Comparison of ENCODE assay signal across 11 mouse cellular contexts in genomic region chr6:100387042-100387441, GRCm38 (mm10).
DNase-seq lines count a peak whose midpoint lies in the region; ATAC-seq lines count a peak whose summit lies in the region.
"Had no signal": no experiment of that assay in that cellular context is flagged by ENCODE, and none has a peak within 500 bp of the region (broad histone marks: within the 10 kb centered on the region; RNA-seq: fewer than 3 reads in every experiment).

No protein-coding gene starts in this region.

- no peaks in the 10 kb centered on the region; the same call in 1 of the 2 replicates for H3K9me3 ChIP-seq in kidney, embryonic 14.5 days (ENCODE audit: control insufficient read depth, low read length)
- no peaks in the 10 kb centered on the region for H3K9me3 ChIP-seq in embryonic facial prominence, embryonic 11.5 days (replicated peaks; ENCODE audit: control insufficient read depth, low read length)

- no peak overlapping the region for H3K27ac ChIP-seq in kidney, embryonic 14.5 days (ENCODE audit: low read depth, low read length)
- no peak overlapping the region for H3K27ac ChIP-seq in embryonic facial prominence, embryonic 11.5 days (replicated peaks; ENCODE audit: low read depth, low read length)

- H3K4me1 ChIP-seq in kidney, embryonic 14.5 days (ENCODE audit: control insufficient read depth, insufficient read depth, low read length): peaks cover 11% of the 10 kb centered on the region
- H3K4me1 ChIP-seq in embryonic facial prominence, embryonic 11.5 days (ENCODE audit: control insufficient read depth, insufficient read depth, low read length): no peaks in the 10 kb centered on the region

- no peak overlapping the region for H3K9ac ChIP-seq in kidney, embryonic 14.5 days (ENCODE audit: low read depth, low read length)
- no peak overlapping the region for H3K9ac ChIP-seq in embryonic facial prominence, embryonic 11.5 days (replicated peaks; ENCODE audit: low read length)

- H3K27me3 ChIP-seq in kidney, embryonic 14.5 days (ENCODE audit: control insufficient read depth, insufficient read depth, low read length): no peaks in the 10 kb centered on the region
- no peaks in the 10 kb centered on the region for H3K27me3 ChIP-seq in embryonic facial prominence, embryonic 11.5 days (ENCODE audit: control insufficient read depth, insufficient read depth, low read length)

- no peaks in the 10 kb centered on the region for H3K36me3 ChIP-seq in kidney, embryonic 14.5 days (ENCODE audit: control insufficient read depth, insufficient read depth, low read length)
- H3K36me3 ChIP-seq in embryonic facial prominence, embryonic 11.5 days (replicated peaks; ENCODE audit: control insufficient read depth, insufficient read depth, low read depth, low read length): no peaks in the 10 kb centered on the region

- no peak for DNase-seq in kidney, adult 9 months
- DNase-seq in MN1 (ENCODE audit: low spot score): peak; percentile 17
- DNase-seq in embryonic facial prominence, embryonic 11.5 days (ENCODE audit: low spot score): peak; percentile 47
- DNase-seq in mesoderm, embryonic 11.5 days (ENCODE audit: low read depth, low spot score): peak; percentile 54
- DNase-seq in adrenal gland, postnatal 14 days: no peak
- DNase-seq: cerebellum, adult 11 months; heart, adult 18-20 months had no signal

- 2% methylated on average over 5 of the region's 5 CpGs for WGBS in kidney, embryonic 14.5 days
- WGBS in embryonic facial prominence, embryonic 11.5 days: 22% methylated on average over 5 of the region's 5 CpGs

- no peak overlapping the region for H3K4me3 ChIP-seq in kidney, embryonic 14.5 days (ENCODE audit: low read length)
- H3K4me3 ChIP-seq in embryonic facial prominence, embryonic 11.5 days (ENCODE audit: low read depth, low read length): no peak overlapping the region

- peak; percentile 68; the same call in 1 of the 2 replicates for ATAC-seq in kidney, embryonic 14.5 days (ENCODE audit: low FRiP score, low TSS enrichment)
- ATAC-seq in embryonic facial prominence, embryonic 11.5 days (replicated peaks; ENCODE audit: insufficient number of reproducible peaks, low FRiP score, low TSS enrichment, low read depth): no peak
- ATAC-seq in frontal cortex, adult (ENCODE audit: low TSS enrichment): no peak
- ATAC-seq: forebrain, embryonic 14.5 days had no signal

- no peak overlapping the region for H3K4me2 ChIP-seq in kidney, embryonic 14.5 days (replicated peaks; ENCODE audit: low read depth, low read length)
- H3K4me2 ChIP-seq in embryonic facial prominence, embryonic 11.5 days (ENCODE audit: low read depth, low read length): no peak overlapping the region
- H3K4me2 ChIP-seq: midbrain, embryonic 11.5 days had no signal

Comparison
In these comparisons a context has a peak if more than half of its experiments do, and no peak if none do; other contexts are left out.
1. DNase-seq: peak in MN1 (single experiment), embryonic facial prominence, embryonic 11.5 days (single experiment) and mesoderm, embryonic 11.5 days (single experiment); none in kidney, adult 9 months (single experiment) and adrenal gland, postnatal 14 days (single experiment).